8 mouse cellular contexts compared by ENCODE assay signal in the genomic region with DNA sequence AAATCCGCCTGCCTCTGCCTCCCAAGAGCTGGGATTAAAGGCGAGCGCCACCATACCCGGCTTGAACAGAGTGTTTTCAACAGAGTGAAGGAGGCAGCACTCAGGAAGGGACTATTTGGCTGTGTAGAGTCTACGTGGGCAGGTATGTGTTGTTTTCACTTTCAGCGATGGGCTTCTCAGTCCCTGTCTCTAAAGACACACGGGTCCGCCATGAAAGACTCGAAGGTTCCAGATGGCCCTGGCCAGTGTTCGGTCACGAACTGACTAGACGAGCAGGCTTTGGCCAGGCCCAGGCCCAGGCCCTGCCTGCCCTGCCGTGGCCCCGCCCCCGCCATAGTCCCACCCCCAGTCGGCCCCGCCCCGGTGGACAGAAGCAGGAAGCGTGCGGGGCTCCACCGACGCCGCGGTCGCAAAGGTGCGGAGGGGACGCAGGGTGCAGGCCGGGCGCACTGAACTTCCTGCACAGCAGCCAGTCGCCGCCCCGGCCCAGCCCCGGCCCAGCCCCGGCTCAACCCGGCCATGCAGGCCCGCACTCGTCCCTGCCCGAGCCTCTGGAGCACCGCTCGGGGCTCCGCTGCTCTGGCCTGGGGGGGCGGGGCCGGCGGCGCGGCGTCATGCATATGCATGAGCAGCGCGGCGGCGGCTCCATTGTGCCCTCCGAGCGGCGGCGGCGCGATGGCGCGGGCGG. TPM values are rescaled to one million over a fixed set of nuclear protein-coding genes. Genes with fewer than 3 reads are reported as not detected.
DNase-seq lines count a peak whose midpoint lies in the region; ATAC-seq and TF ChIP-seq lines count a peak whose summit lies in the region.

A gene (plus strand): TSS at position 349 of the 688 bp plus-strand sequence.

- dilution Hi-C loops in CH12.LX (cut with MboI; ENCODE audit: extremely low pct_ligation_motif_present, extremely low pct_unique_long_range_greater_than_20kb, low sequenced_read_pairs), result no loop called here

- H3K79me2 ChIP-seq in CH12.LX (replicated peaks; ENCODE audit: control insufficient read depth, extremely low read depth, insufficient read depth, poor library complexity, severe bottlenecking), result peaks cover 42% of the 10 kb centered on the region

- peaks cover 11 to 35% of the 10 kb centered on the region in 2 experiments for H3K4me1 ChIP-seq in CH12.LX (ENCODE audit: control insufficient read depth in 1 of 2, insufficient read depth in 2 of 2)
- peaks cover 25% of the 10 kb centered on the region for H3K4me1 ChIP-seq in forebrain, embryonic 12.5 days
- H3K4me1 ChIP-seq in heart, postnatal 0 days (ENCODE audit: control insufficient read depth, insufficient read depth), result peaks cover 11% of the 10 kb centered on the region
- peaks cover 22% of the 10 kb centered on the region for H3K4me1 ChIP-seq in liver, postnatal 0 days (ENCODE audit: insufficient read depth)
- peaks cover 16% of the 10 kb centered on the region for H3K4me1 ChIP-seq in neural tube, embryonic 14.5 days (ENCODE audit: control insufficient read depth, insufficient read depth, low read length)

- H3K4me2 ChIP-seq in CH12.LX (ENCODE audit: insufficient read depth, low read depth, poor library complexity, severe bottlenecking), result peak within 1 kb of the TSS; percentile 73
- H3K4me2 ChIP-seq in forebrain, embryonic 12.5 days, result peak within 1 kb of the TSS; percentile 88
- peak within 1 kb of the TSS; percentile 91 for H3K4me2 ChIP-seq in heart, postnatal 0 days (ENCODE audit: low read depth, low read length)
- peak within 1 kb of the TSS; percentile 99 for H3K4me2 ChIP-seq in liver, postnatal 0 days (ENCODE audit: low read depth, low read length)
- H3K4me2 ChIP-seq in neural tube, embryonic 14.5 days (ENCODE audit: low read depth, low read length), result peak within 1 kb of the TSS; percentile 73

- TF ChIP-seq POLR2A in CH12.LX (IDR thresholded peaks at IDR 0.05; ENCODE audit: low read depth, low read length), result peak; percentile 95

- peaks cover 1 to 17% of the 10 kb centered on the region in 2 experiments for H3K36me3 ChIP-seq in CH12.LX (replicated peaks in 1 of 2; ENCODE audit: control insufficient read depth in 1 of 2, insufficient read depth in 1 of 2, low read length in 1 of 2)
- H3K36me3 ChIP-seq in forebrain, embryonic 12.5 days (replicated peaks), result peaks cover 17% of the 10 kb centered on the region
- 0 out of 2 replicates have a peak, but pooled peaks cover 6% of the 10 kb centered on the region for H3K36me3 ChIP-seq in heart, postnatal 0 days (replicated peaks; ENCODE audit: control insufficient read depth, insufficient read depth, low read length)
- H3K36me3 ChIP-seq in liver, postnatal 0 days (replicated peaks; ENCODE audit: insufficient read depth, low read length), result peaks cover 4% of the 10 kb centered on the region
- H3K36me3 ChIP-seq in neural tube, embryonic 14.5 days (ENCODE audit: control insufficient read depth, insufficient read depth, low read length), result peaks cover 8% of the 10 kb centered on the region; the same call in 1 of the 2 replicates

- in situ Hi-C loops in CH12.LX (cut with MboI; ENCODE audit: low pct_ligation_motif_present, low pct_unique_long_range_greater_than_20kb, low sequenced_read_pairs), result no loop called here

- TF ChIP-seq CTCF in CH12.LX (conservative IDR thresholded peaks at IDR 0.05 in 1 of 2, IDR thresholded peaks at IDR 0.05 in 1 of 2; ENCODE audit: low read depth in 2 of 2, low read length in 2 of 2), result no peak
- no peak for TF ChIP-seq CTCF in heart, postnatal 0 days (IDR thresholded peaks at IDR 0.05; ENCODE audit: low read depth)
- TF ChIP-seq CTCF in liver, postnatal 0 days (IDR thresholded peaks at IDR 0.05; ENCODE audit: low read depth), result no peak

- TF ChIP-seq RAD21 in CH12.LX (IDR thresholded peaks at IDR 0.05; ENCODE audit: low read depth, low read length), result no peak

- H3K27me3 ChIP-seq in CH12.LX (replicated peaks), result no peaks in the 10 kb centered on the region
- H3K27me3 ChIP-seq in forebrain, embryonic 12.5 days, result no peaks in the 10 kb centered on the region
- no peaks in the 10 kb centered on the region for H3K27me3 ChIP-seq in heart, postnatal 0 days (ENCODE audit: control insufficient read depth, insufficient read depth, low read length)
- no peaks in the 10 kb centered on the region for H3K27me3 ChIP-seq in liver, postnatal 0 days (ENCODE audit: insufficient read depth, low read length)
- H3K27me3 ChIP-seq in neural tube, embryonic 14.5 days (ENCODE audit: control insufficient read depth, insufficient read depth, low read length), result no peaks in the 10 kb centered on the region; the same call in 1 of the 2 replicates

- peak; percentile 89 for DNase-seq in CH12.LX (ENCODE audit: extremely low read depth)
- peak; percentile 78 for DNase-seq in c-Kit-positive CD71-positive TER-119-negative erythroid progenitor cells, embryonic 14.5 days (ENCODE audit: low read depth)
- peak; percentile 92 for DNase-seq in heart, postnatal 0 days (ENCODE audit: low spot score)
- peak; percentile 64 for DNase-seq in large intestine, adult 2 months (ENCODE audit: low read depth, low spot score)
- peak; percentile 96 for DNase-seq in liver, postnatal 0 days
- peak; percentile 97 for DNase-seq in testis, postnatal 10 days (ENCODE audit: low spot score)

- TF ChIP-seq EP300 in CH12.LX (IDR thresholded peaks at IDR 0.05; ENCODE audit: low read length), result no peak
- TF ChIP-seq EP300 in heart, postnatal 0 days (IDR thresholded peaks at IDR 0.05; ENCODE audit: low read depth), result no peak
- no peak for TF ChIP-seq EP300 in liver, postnatal 0 days (IDR thresholded peaks at IDR 0.05; ENCODE audit: low read depth)

- H3K27ac ChIP-seq in CH12.LX (ENCODE audit: insufficient read depth, low read depth), result peak within 1 kb of the TSS; percentile 89
- peak within 1 kb of the TSS; percentile 97 for H3K27ac ChIP-seq in forebrain, embryonic 12.5 days
- peak within 1 kb of the TSS; percentile 95 for H3K27ac ChIP-seq in heart, postnatal 0 days (ENCODE audit: low read depth)
- H3K27ac ChIP-seq in liver, postnatal 0 days (ENCODE audit: low read depth), result peak within 1 kb of the TSS; percentile 96
- H3K27ac ChIP-seq in neural tube, embryonic 14.5 days (ENCODE audit: low read depth, low read length), result peak within 1 kb of the TSS; percentile 77

- 6% methylated on average over 59 of the region's 60 CpGs for WGBS in forebrain, embryonic 12.5 days
- WGBS in heart, postnatal 0 days, result 7% methylated on average over 46 of the region's 60 CpGs
- 6% methylated on average over 58 of the region's 60 CpGs for WGBS in large intestine, adult 2 months
- 9% methylated on average over 32 of the region's 60 CpGs for WGBS in liver, postnatal 0 days (ENCODE audit: insufficient replicate concordance)
- whole genome bisulfite sequencing in neural tube, embryonic 14.5 days, result 7% methylated on average over 51 of the region's 60 CpGs

- no peaks in the 10 kb centered on the region for H3K9me3 ChIP-seq in CH12.LX (replicated peaks; ENCODE audit: low read length)
- no peaks in the 10 kb centered on the region for H3K9me3 ChIP-seq in forebrain, embryonic 12.5 days
- H3K9me3 ChIP-seq in heart, postnatal 0 days (replicated peaks; ENCODE audit: control insufficient read depth, low read length), result no peaks in the 10 kb centered on the region
- H3K9me3 ChIP-seq in liver, postnatal 0 days (ENCODE audit: low read length), result no peaks in the 10 kb centered on the region
- H3K9me3 ChIP-seq in neural tube, embryonic 14.5 days (ENCODE audit: control insufficient read depth, low read length), result no peaks in the 10 kb centered on the region

- peak within 1 kb of the TSS; percentile 53 for H3K9ac ChIP-seq in CH12.LX (ENCODE audit: insufficient read depth, low read depth)
- peak within 1 kb of the TSS; percentile 95 for H3K9ac ChIP-seq in forebrain, embryonic 12.5 days
- H3K9ac ChIP-seq in heart, postnatal 0 days (replicated peaks; ENCODE audit: low read depth, low read length), result peak within 1 kb of the TSS; percentile 78
- H3K9ac ChIP-seq in liver, postnatal 0 days (replicated peaks), result peak within 1 kb of the TSS; percentile 93
- peak within 1 kb of the TSS; percentile 97 for H3K9ac ChIP-seq in neural tube, embryonic 14.5 days (replicated peaks; ENCODE audit: low read depth, low read length)

- peak within 1 kb of the TSS; percentile 76 to 99 (median 79) for H3K4me3 ChIP-seq in CH12.LX (replicated peaks in 1 of 3; ENCODE audit: low read depth in 2 of 3, low read length in 2 of 3, poor library complexity in 1 of 3)
- peak within 1 kb of the TSS; percentile 96 for H3K4me3 ChIP-seq in forebrain, embryonic 12.5 days (replicated peaks)
- peak within 1 kb of the TSS; percentile 80 for H3K4me3 ChIP-seq in heart, postnatal 0 days (ENCODE audit: low read depth, low read length)
- H3K4me3 ChIP-seq in liver, postnatal 0 days (ENCODE audit: low read depth, low read length), result peak within 1 kb of the TSS; percentile 82
- peak within 1 kb of the TSS; percentile 87 for H3K4me3 ChIP-seq in neural tube, embryonic 14.5 days (ENCODE audit: low read depth, low read length)

- peak; percentile 98 for ATAC-seq in forebrain, embryonic 12.5 days (ENCODE audit: low FRiP score)
- ATAC-seq in heart, postnatal 0 days (ENCODE audit: insufficient read depth, low read depth), result peak; percentile 97
- peak; percentile 98 for ATAC-seq in liver, postnatal 0 days
- peak; percentile 99 for ATAC-seq in neural tube, embryonic 14.5 days (ENCODE audit: low read depth)

TF ChIP-seq in CH12.LX, 34 proteins besides CTCF, POLR2A, EP300 and RAD21 (continues in another document):
- TF ChIP-seq GABPA (IDR thresholded peaks at IDR 0.05; ENCODE audit: insufficient replicate concordance, low read depth, low read length) (no peak), MAX (IDR thresholded peaks at IDR 0.05; ENCODE audit: low read length) (peak; percentile 55; the same call in 1 of the 2 replicates), ZMIZ1 (IDR thresholded peaks at IDR 0.05; ENCODE audit: low read depth, low read length) (peak; percentile 69), JUN (IDR thresholded peaks at IDR 0.05; ENCODE audit: insufficient read depth, low read depth, low read length) (no peak), NELFE (IDR thresholded peaks at IDR 0.05; ENCODE audit: low read depth, low read length) (peak; percentile 93), MYC (IDR thresholded peaks at IDR 0.05; ENCODE audit: low read depth, low read length) (no peak), MXI1 (IDR thresholded peaks at IDR 0.05; ENCODE audit: low read depth, low read length) (peak; percentile 71), E2F4 (IDR thresholded peaks at IDR 0.05; ENCODE audit: insufficient replicate concordance, low read depth, low read length) (no peak)

RNA-seq across cellular contexts. Expression of the gene that starts here (rescaled TPM):
- 33.1 and 46.3 TPM in 2 replicates for total RNA-seq in CH12.LX (2012; rRNA removed)
- 8.5 and 10.6 TPM in 2 replicates for total RNA-seq in CH12.LX (2014; rRNA removed)
- 197 and 238 TPM in 2 replicates for polyA plus RNA-seq in CH12.LX (2012; ENCODE audit: insufficient read length, low read depth)
- polyA plus RNA-seq in forebrain, embryonic 12.5 days (2016; fragmentation: Nextera tagmentation; extraction: Ambion mirVana), result 22.8 and 26.0 TPM in 2 replicates
- total RNA-seq in heart, postnatal 0 days (2014; rRNA removed; ENCODE audit: low replicate concordance), result 42.3 and 45.4 TPM in 2 replicates
- 6.9 and 7.0 TPM in 2 replicates for polyA plus RNA-seq in heart, postnatal 0 days (2015; fragmentation: Nextera tagmentation; extraction: Ambion mirVana)
- polyA plus RNA-seq in large intestine, adult 2 months (2012; rRNA removed), result 43.2 and 46.7 TPM in 2 replicates
- polyA plus RNA-seq in liver, postnatal 0 days (2015; fragmentation: Nextera tagmentation; extraction: Ambion mirVana), result 3.4 and 3.7 TPM in 2 replicates
- 31.4 and 32.8 TPM in 2 replicates for polyA plus RNA-seq in neural tube, embryonic 14.5 days (2014; fragmentation: Nextera tagmentation; extraction: Ambion mirVana)

Comparison
In these comparisons a context has a peak if more than half of its experiments do, and no peak if none do; other contexts are left out.
1. Peak in every context shown above with its lines: DNase-seq, ATAC-seq, H3K4me3 ChIP-seq and H3K27ac ChIP-seq.